Mouse (Mus musculus) limb, embryonic 11.5 days (tissue): ENCODE measurements around the gene Olfr615. TPM values are rescaled to one million over a fixed set of nuclear protein-coding genes. Genes with fewer than 3 reads are reported as not detected.

ENCODE experiments used
- ATAC-seq: fragments of 200-750 bp; cut with Nextera tagmentation; 2 replicates; pipeline ENCODE4 v1.8.0; 2017; ENCODE audit warnings: low read depth; ENCODE audit not compliant: insufficient number of reproducible peaks, low FRiP score, low TSS enrichment
- DNase-seq: peaks from one replicate; pipeline ENCODE4 v3.0.0-alpha.2; 2015; ENCODE audit warnings: low spot score
- H3K27ac ChIP-seq: fragments of 300-500 bp; sonication (generic); replicated peaks from 2 replicates; pipeline ENCODE4 v1.5.1; 2014; ENCODE audit warnings: low read depth, mild to moderate bottlenecking, low read length
- H3K27me3 ChIP-seq: fragments of 300-500 bp; sonication (generic); 2 replicates; pipeline ENCODE4 v1.6.1; 2014; ENCODE audit warnings: mild to moderate bottlenecking, low read length, mixed read lengths; ENCODE audit not compliant: control insufficient read depth, insufficient read depth
- H3K36me3 ChIP-seq: fragments of 300-500 bp; sonication (generic); 2 replicates; pipeline ENCODE4 v1.6.1; 2014; ENCODE audit warnings: mild to moderate bottlenecking, low read length, moderate library complexity, mixed read lengths; ENCODE audit not compliant: control insufficient read depth, insufficient read depth
- H3K4me1 ChIP-seq: fragments of 300-500 bp; sonication (generic); 2 replicates; pipeline ENCODE4 v1.6.1; 2014; ENCODE audit warnings: low read length, mixed read lengths; ENCODE audit not compliant: control insufficient read depth, insufficient read depth
- H3K4me2 ChIP-seq: fragments of 300-500 bp; sonication (generic); 2 replicates; pipeline ENCODE4 v1.6.1; 2014; ENCODE audit warnings: low read depth, mild to moderate bottlenecking, moderate library complexity; ENCODE audit not compliant: severe bottlenecking
- H3K4me3 ChIP-seq: fragments of 300-500 bp; sonication (generic); 2 replicates; pipeline ENCODE4 v1.5.1; 2014; ENCODE audit warnings: low read depth, low read length
- H3K9ac ChIP-seq: fragments of 300-500 bp; sonication (generic); 2 replicates; pipeline ENCODE4 v1.6.1; 2014; ENCODE audit warnings: mild to moderate bottlenecking, low read length
- H3K9me3 ChIP-seq: fragments of 300-500 bp; sonication (generic); 2 replicates; pipeline ENCODE4 v1.6.1; 2016; ENCODE audit warnings: low read length; ENCODE audit not compliant: control insufficient read depth
- WGBS: fragments of 180-500 bp; shearing (Covaris S2); extraction: QIAGEN DNeasy Blood & Tissue Kit; methylation state at CpG from one replicate; pipeline ENCODE4 v1.1.7; 2014; 5-methylcytosine and 5-hydroxymethylcytosine counted together
- microRNA-seq: library from miRNA; unstranded; fragments of <30 nt; microRNA quantifications from one replicate; pipeline ENCODE4, GENCODE M21; 2016
- polyA plus RNA-seq: library from polyadenylated mRNA; unstranded; fragments of >200 nt; fragmentation: Nextera tagmentation; extraction: Ambion mirVana; gene quantifications from 2 replicates; pipeline ENCODE4 v1.2.1, GENCODE M21; 2014

Gene Olfr615
- polyA plus RNA-seq, 1 experiment from 2014 or later: not detected

GRCm38 (mm10) chr7:103607425-103607824 lies 51.5 kb downstream of the Olfr615 start:
- Histone ChIP-seq H3K4me3 (no peak overlapping the region), H3K9ac (no peak overlapping the region), H3K4me2 (no peak overlapping the region), H3K27me3 (no peaks in the 10 kb centered on the region), H3K27ac (no peak overlapping the region), H3K9me3 (no peaks in the 10 kb centered on the region), H3K36me3 (no peaks in the 10 kb centered on the region), H3K4me1 (no peaks in the 10 kb centered on the region)
- ATAC-seq (no peak), DNase-seq (no peak)
- 83% methylated on average over 2 of the region's 2 CpGs for WGBS

DNA sequence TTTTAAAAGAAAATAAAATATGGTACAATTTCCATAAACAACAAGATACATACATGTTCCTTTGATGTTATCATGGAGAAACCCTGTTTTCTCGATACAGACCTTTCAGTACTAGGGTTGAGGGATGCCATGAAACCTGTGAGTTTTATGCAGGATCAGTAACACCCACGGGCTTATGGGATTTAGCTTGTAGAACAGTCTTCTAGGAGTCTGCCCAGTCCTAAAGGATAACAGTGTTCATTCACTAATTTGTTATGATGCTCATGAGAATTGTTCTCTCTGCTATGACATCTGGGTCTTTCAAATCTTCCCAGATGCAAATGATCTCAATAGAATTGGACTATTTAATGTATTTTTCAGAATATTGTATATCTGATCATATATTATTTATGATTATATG lies 56.6 kb downstream of the Olfr615 start, which contains the start of gene Olfr620:
Gene Olfr620, minus strand, starts transcription at position 101 of the 400 bp plus-strand sequence.
- no peaks in the 10 kb centered on the region for H3K9me3 ChIP-seq
- ATAC-seq (no peak), DNase-seq (no peak)
- no peak within 1 kb of the TSS for H3K4me2 ChIP-seq
- no peaks in the 10 kb centered on the region for H3K36me3 ChIP-seq
- H3K9ac ChIP-seq: no peak within 1 kb of the TSS
- no peak within 1 kb of the TSS for H3K4me3 ChIP-seq
- WGBS: 84% methylated on average over 2 of the region's 2 CpGs
- no peak within 1 kb of the TSS for H3K27ac ChIP-seq
- H3K4me1 ChIP-seq: no peaks in the 10 kb centered on the region
- H3K27me3 ChIP-seq: no peaks in the 10 kb centered on the region

Small RNA genes lying within 50 kb of the gene (microRNA-seq; reads per million reads assigned to microRNA genes)
- not detected for gene Gm26506

Other genes starting within 250 kb of the Olfr615 start
- gene Olfr597, start 239.8 kb upstream of the Olfr615 start, polyA plus RNA-seq: not detected in 2 replicates
- gene Olfr598, start 232.5 kb upstream of the Olfr615 start, polyA plus RNA-seq: not detected in 2 replicates
- gene Olfr599, start 220.2 kb upstream of the Olfr615 start, polyA plus RNA-seq: not detected in 2 replicates
- gene Olfr600, start 206.4 kb upstream of the Olfr615 start, polyA plus RNA-seq: not detected in 2 replicates
- not detected in 2 replicates for gene Olfr601, start 193.4 kb upstream of the Olfr615 start, polyA plus RNA-seq
- gene Olfr603, start 169.9 kb upstream of the Olfr615 start, polyA plus RNA-seq: not detected in 2 replicates
- not detected in 2 replicates for gene Usp17lc, start 141.0 kb upstream of the Olfr615 start, polyA plus RNA-seq
- gene Olfr605, start 110.6 kb upstream of the Olfr615 start, polyA plus RNA-seq: not detected in 2 replicates
- not detected in 2 replicates for gene Olfr606, start 107.0 kb upstream of the Olfr615 start, polyA plus RNA-seq
- gene Olfr607, start 91.9 kb upstream of the Olfr615 start, polyA plus RNA-seq: not detected in 2 replicates
- not detected in 2 replicates for gene Olfr608, start 86.2 kb upstream of the Olfr615 start, polyA plus RNA-seq
- gene Olfr609, start 58.0 kb upstream of the Olfr615 start, polyA plus RNA-seq: not detected in 2 replicates
- gene Olfr610, start 44.0 kb upstream of the Olfr615 start, polyA plus RNA-seq: not detected in 2 replicates
- not detected in 2 replicates for gene Olfr611, start 35.2 kb upstream of the Olfr615 start, polyA plus RNA-seq
- gene Olfr612, start 13.4 kb upstream of the Olfr615 start, polyA plus RNA-seq: not detected in 2 replicates
- gene Olfr613, start 8.0 kb upstream of the Olfr615 start, polyA plus RNA-seq: not detected in 2 replicates
- gene Olfr616, start 13.1 kb downstream of the Olfr615 start, polyA plus RNA-seq: not detected in 2 replicates
- gene Olfr617, start 17.0 kb downstream of the Olfr615 start, polyA plus RNA-seq: not detected in 2 replicates
- not detected in 2 replicates for gene Olfr618, start 34.0 kb downstream of the Olfr615 start, polyA plus RNA-seq
- gene Olfr619, start 44.5 kb downstream of the Olfr615 start, polyA plus RNA-seq: not detected in 2 replicates
- not detected in 2 replicates for gene Olfr620, start 56.5 kb downstream of the Olfr615 start, polyA plus RNA-seq
- not detected in 2 replicates for gene Olfr622, start 86.6 kb downstream of the Olfr615 start, polyA plus RNA-seq
- gene Olfr623, start 107.6 kb downstream of the Olfr615 start, polyA plus RNA-seq: not detected in 2 replicates
- gene Olfr624, start 115.1 kb downstream of the Olfr615 start, polyA plus RNA-seq: 0.08 and 0.10 TPM in 2 replicates
- gene Olfr625-ps1, start 126.6 kb downstream of the Olfr615 start, polyA plus RNA-seq: not detected in 2 replicates
- not detected in 2 replicates for gene Olfr243, start 158.6 kb downstream of the Olfr615 start, polyA plus RNA-seq
- gene Olfr628, start 174.3 kb downstream of the Olfr615 start, polyA plus RNA-seq: not detected in 2 replicates
- not detected in 2 replicates for gene Olfr629, start 188.9 kb downstream of the Olfr615 start, polyA plus RNA-seq
- gene Olfr630, start 201.3 kb downstream of the Olfr615 start, polyA plus RNA-seq: not detected in 2 replicates
- gene Olfr69, start 215.5 kb downstream of the Olfr615 start, polyA plus RNA-seq: not detected in 2 replicates
- gene Olfr68, start 223.6 kb downstream of the Olfr615 start, polyA plus RNA-seq: not detected in 2 replicates
- gene Olfr67, start 235.7 kb downstream of the Olfr615 start, polyA plus RNA-seq: not detected in 2 replicates